Mouse (Mus musculus): ENCODE data around the gene Klhl25.
"Not testable (repeated sequence)": the region's sequence is repeated elsewhere in the genome, so short reads cannot be mapped to it uniquely, and the experiment has no call there.

The Klhl25 gene

DNA sequence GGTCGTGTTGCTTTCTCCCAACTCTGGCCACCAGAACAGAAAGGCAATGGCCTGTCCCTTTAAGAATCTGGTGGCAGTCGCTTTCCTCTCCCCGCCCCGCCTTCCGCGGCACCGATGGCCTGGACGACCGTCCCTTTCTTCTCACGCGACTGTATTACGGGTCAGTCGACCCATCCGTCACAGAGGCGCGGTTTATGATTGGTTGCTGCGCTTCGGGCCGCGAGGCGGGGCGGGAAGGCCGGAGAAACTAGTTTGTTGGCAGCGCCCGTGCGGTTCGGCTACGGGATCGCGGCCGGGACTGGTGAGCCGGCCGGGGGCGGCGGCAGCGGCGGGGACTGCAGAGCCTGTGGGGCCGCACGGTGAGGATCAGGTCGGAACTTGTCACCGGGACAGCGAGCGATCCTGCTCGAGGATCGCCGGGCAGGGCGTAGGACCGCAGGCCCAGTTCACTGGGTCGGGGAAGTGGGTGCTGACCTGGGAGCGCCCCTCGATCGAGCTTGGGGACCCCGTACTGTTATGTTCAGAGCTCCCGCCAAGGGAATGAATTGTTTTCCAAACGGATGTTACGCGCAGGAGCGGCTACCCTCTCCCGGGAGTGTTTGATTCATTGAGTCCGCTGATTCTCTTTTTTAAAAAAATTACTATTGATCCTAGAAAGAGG, at the start of gene Klhl25:
Gene Klhl25 (plus strand): TSS at position 196 of the 661 bp plus-strand sequence.
- DNase-seq (ENCODE audit: low spot score), result peak; percentile 95

DNA sequence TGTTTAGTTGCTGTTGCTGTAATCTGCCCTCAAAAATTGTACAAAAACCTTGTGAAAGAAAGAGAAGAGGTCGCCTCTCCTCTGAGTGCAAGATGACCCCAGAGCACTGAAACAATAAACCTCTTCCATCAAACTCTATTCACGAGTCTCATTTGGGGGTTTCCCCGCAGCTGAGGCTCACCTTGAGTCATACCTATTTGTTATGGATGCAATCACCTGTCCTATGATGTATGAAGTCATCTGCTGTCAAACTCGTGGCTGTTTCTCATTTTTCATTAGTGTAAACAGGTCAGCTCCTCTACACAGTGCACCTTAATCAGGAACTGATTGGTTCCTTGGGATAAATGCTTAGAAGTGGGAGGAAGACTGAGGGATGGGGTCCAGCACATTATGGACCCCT, 47.6 kb upstream of the Klhl25 start:
- DNase-seq (ENCODE audit: low spot score), result no peak

GRCm38 (mm10) chr7:75801022-75801421, 47.1 kb upstream of the Klhl25 start:
- DNase-seq (ENCODE audit: low spot score), result no peak

GRCm38 (mm10) chr7:75801621-75802358, 46.3 kb upstream of the Klhl25 start:
- DNase-seq (ENCODE audit: low spot score), result no peak

DNA sequence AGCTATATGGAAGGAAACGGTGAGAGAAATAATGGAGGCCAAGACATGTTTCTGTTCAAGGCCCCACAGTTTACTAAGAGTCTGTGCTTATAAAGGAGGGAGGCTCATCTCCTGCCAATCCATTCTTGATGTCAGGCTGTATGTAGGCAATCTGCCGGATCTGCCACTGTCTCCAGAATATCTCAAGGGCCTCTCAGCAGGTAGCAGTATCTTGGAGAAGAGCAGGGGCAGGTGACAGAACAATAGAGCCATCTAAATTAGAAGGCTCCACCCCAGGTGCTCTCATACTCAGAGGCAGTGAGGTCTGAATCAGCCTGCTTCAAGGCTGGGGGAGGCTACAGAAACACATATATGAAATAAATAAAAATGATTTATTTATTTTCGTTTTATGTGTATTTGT, 45.2 kb upstream of the Klhl25 start:
- no peak for DNase-seq (ENCODE audit: low spot score)

DNA sequence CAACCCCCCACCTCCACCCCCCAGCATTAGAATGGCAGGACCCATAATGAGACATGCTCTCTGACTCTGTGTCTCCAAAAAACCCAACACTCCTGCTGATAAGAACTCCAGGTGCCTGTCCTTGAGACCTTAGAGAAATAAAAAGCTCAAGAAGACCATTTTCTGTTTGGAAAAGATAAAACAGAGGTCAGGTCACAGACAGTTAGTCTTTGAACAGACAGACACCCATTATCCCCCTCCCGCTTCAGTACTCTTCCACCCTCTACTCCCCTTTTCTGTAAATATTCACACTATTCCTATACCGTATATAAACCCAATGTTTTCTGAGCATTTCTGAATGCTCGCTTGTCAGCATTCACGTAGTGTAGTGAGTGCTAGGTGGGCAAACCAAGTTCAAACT, 41.9 kb upstream of the Klhl25 start:
- DNase-seq (ENCODE audit: low spot score), result no peak

DNA sequence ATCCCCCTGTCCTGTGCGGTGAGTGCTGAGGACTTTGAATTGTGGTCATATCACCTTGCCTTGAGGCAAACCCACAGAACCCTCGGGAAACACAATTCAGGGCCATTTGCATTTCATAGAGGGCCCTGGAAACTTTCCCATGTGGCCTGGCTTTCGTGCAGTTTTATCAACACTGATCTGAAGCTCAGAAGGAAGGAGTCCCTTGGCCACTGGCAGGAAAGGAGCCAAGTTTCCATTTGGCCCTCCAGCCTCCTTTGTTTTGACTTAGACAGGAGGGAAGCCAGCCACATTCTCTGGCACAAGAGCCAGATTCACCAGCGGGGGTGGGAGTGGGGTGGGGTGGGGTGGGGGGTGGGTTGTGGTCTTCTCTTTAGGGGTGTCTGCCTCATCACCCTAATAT, 41.4 kb upstream of the Klhl25 start:
- DNase-seq (ENCODE audit: low spot score), result no peak

GRCm38 (mm10) chr7:75807460-75808304, 40.4 kb upstream of the Klhl25 start:
- DNase-seq (ENCODE audit: low spot score), result no peak

DNA sequence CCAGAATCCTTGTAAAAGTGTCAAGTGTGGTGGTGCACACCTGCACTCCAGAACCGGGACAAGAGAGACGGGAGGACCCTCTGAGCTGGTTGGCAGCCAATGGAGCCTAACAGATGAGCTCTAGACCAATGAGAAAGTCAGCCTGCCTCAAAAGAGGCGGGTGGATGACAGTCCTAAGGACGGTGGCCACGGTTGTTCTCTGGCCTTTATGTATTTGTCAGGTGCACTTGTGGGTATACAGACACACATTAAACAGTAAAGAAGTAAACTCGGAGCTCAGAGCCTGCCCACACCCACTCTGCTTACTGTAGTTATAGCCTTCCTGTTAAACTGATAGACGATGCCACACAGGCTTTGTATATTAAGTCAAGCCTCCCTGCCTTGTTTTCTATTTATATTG, 27.4 kb upstream of the Klhl25 start:
- DNase-seq (ENCODE audit: low spot score), result no peak

GRCm38 (mm10) chr7:75822087-75822668, 25.9 kb upstream of the Klhl25 start:
- no peak for DNase-seq (ENCODE audit: low spot score)

DNA sequence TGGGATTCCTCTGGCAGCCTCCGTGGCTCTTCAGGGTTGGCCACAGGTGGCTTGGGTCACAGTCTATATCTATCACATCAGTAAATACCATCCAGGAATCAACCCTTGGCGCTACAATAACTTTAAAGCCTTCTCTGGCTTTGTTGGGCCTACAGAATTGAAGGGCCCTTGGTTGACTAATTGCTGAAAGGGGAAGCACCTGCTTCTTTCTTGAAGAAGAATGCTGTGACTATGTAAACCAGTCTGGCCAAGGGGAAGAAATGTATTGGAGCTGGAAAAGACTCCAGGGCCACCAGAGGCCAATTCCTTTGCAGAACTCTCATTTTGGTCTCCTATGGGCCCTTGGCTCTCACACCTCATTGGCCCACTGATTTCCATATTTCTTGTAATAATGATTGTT, 25.0 kb upstream of the Klhl25 start:
- DNase-seq (ENCODE audit: low spot score), result no peak

DNA sequence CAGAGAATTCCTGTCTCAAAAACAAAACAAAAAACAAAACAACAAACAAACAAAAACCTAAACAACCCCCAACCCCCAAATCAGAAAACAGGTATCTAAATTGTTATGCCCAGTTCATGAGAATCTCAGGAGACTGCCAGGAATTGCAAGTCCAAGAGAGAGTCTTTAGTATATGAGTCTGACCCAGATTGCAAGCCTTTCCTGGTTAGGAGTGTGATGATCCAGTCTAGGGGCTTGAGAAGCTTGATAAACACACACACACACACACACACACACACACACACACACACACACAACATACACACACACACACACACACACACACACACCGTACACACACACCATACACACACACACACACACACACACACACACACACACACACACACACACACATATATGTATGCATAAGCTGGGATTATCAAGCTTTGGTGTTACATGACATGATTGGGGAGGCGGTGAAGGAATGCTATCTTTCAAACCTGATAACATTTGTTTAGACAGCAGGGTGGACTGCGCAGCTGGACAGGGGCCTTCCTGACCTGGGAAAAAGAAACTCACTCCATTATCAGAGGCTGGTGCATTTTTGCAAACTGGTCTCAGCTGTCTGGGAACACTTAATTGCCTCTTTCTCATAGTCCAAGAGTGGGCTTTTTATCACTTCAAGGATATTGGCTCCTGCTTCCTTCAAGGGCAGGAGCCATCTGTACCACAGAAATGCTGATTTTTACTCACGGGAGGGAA, 21.6 kb upstream of the Klhl25 start:
- no peak for DNase-seq (ENCODE audit: low spot score)

GRCm38 (mm10) chr7:75827357-75827756, 20.8 kb upstream of the Klhl25 start:
- no peak for DNase-seq (ENCODE audit: low spot score)

- peak; percentile 74 for DNase-seq (ENCODE audit: low spot score)
Measured at GRCm38 (mm10) chr7:75827850-75828249, 20.3 kb upstream of the Klhl25 start.

GRCm38 (mm10) chr7:75828536-75828935, 19.6 kb upstream of the Klhl25 start:
- DNase-seq (ENCODE audit: low spot score), result no peak

- peak; percentile 57 for DNase-seq (ENCODE audit: low spot score)
Measured at GRCm38 (mm10) chr7:75830251-75831060, 17.7 kb upstream of the Klhl25 start.

DNA sequence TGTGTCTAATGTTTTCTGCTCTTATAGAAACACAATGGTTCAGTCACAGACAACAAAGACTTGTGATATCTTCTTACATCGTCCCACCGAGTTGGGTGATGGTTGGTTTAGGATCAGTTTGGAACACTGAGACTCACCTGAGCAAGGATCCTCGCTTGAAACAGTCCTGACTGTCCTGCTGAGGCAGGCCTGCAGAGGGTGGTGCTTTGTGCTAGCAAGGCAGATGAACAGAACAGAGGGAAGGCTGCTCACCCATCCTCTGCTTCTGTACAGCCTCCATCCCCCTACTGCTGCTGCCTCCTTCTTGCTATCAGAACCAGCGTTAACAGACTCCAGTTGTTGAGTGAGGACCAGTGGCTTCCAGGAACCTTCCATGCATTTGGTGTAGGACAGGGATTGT, 14.2 kb upstream of the Klhl25 start:
- not testable (repeated sequence) for DNase-seq (ENCODE audit: low spot score)

GRCm38 (mm10) chr7:75834932-75835631, 13.0 kb upstream of the Klhl25 start:
- not testable (repeated sequence) for DNase-seq (ENCODE audit: low spot score)

- no peak for DNase-seq (ENCODE audit: low spot score)
Measured at GRCm38 (mm10) chr7:75840071-75840470, 8.0 kb upstream of the Klhl25 start.

- DNase-seq (ENCODE audit: low spot score), result no peak
Measured at GRCm38 (mm10) chr7:75842306-75842705, 5.8 kb upstream of the Klhl25 start.

All from spleen, adult 12 weeks (tissue).